21 mouse cellular contexts compared by ENCODE assay signal in genomic region chr19:46714234-46714633, GRCm38 (mm10). TPM values are rescaled to one million over a fixed set of nuclear protein-coding genes. Genes with fewer than 3 reads are reported as not detected.
"Had no signal": no experiment of that assay in that cellular context is flagged by ENCODE, and none has a peak within 500 bp of the region (broad histone marks: within the 10 kb centered on the region; RNA-seq: fewer than 3 reads in every experiment).

No protein-coding gene starts in this region.

- H3K4me3 ChIP-seq: midbrain, embryonic 10.5 days; midbrain, embryonic 12.5 days; myocyte; neural tube, embryonic 13.5 days; neural tube, embryonic 15.5 days had no signal

- H3K27ac ChIP-seq: midbrain, embryonic 10.5 days; midbrain, embryonic 12.5 days; neural tube, embryonic 13.5 days; neural tube, embryonic 15.5 days had no signal

- H3K4me2 ChIP-seq: lung, embryonic 14.5 days; midbrain, embryonic 12.5 days; neural tube, embryonic 13.5 days; neural tube, embryonic 15.5 days had no signal

- DNase-seq: lung, adult 18-20 months; lung, embryonic 14.5 days; lung, postnatal 10 days; lung, postnatal 4 days; midbrain, embryonic 14.5 days; retina, postnatal 1 day; right cerebral cortex, adult 18-20 months; right cerebral cortex, postnatal 25 days; right cerebral cortex, postnatal 4 days; spleen, adult 18-20 months; thymus, adult 18-20 months; thymus, postnatal 14 days; thymus, postnatal 36 days had no signal

- H3K9ac ChIP-seq: lung, embryonic 14.5 days; midbrain, embryonic 12.5 days; neural tube, embryonic 13.5 days; neural tube, embryonic 15.5 days had no signal

- H3K4me1 ChIP-seq: midbrain, embryonic 10.5 days; midbrain, embryonic 12.5 days; neural tube, embryonic 13.5 days; neural tube, embryonic 15.5 days had no signal

- ATAC-seq: midbrain, embryonic 16.5 days had no signal

- H3K27me3 ChIP-seq: midbrain, embryonic 12.5 days; neural tube, embryonic 13.5 days; neural tube, embryonic 15.5 days had no signal

RNA-seq across cellular contexts. Expression of gene Cyp17a1, which starts 41.3 kb away (rescaled TPM):
- polyA plus RNA-seq: lung, embryonic 14.5 days; midbrain, embryonic 10.5 days; midbrain, embryonic 12.5 days; midbrain, embryonic 14.5 days; midbrain, embryonic 16.5 days; myocyte; neural tube, embryonic 11.5 days; neural tube, embryonic 13.5 days; neural tube, embryonic 15.5 days; stomach, embryonic 14.5 days had no signal
